Mouse (Mus musculus) liver, adult 2 months (tissue): ENCODE measurements around the gene Ccdc73. TPM values are rescaled to one million over a fixed set of nuclear protein-coding genes. Genes with fewer than 3 reads are reported as not detected.

ENCODE experiments used
- DNase-seq: peaks from one replicate; pipeline ENCODE4 v3.0.0-alpha.2; 2011; ENCODE audit warnings: low read depth, low spot score; ENCODE audit errors: extremely low read depth
- H3K27ac ChIP-seq: fragments of 200-500 bp; replicated peaks from 2 replicates; pipeline ENCODE4 v1.5.1; 2012; ENCODE audit warnings: low read depth, mild to moderate bottlenecking, control low read depth, inconsistent platforms, low read length; ENCODE audit not compliant: insufficient read depth
- H3K27me3 ChIP-seq: fragments of 200-500 bp; 2 replicates; pipeline ENCODE4 v1.6.1; 2012; ENCODE audit warnings: mild to moderate bottlenecking, moderate library complexity, low read length, inconsistent platforms; ENCODE audit not compliant: control insufficient read depth, insufficient read depth
- H3K36me3 ChIP-seq: fragments of 200-500 bp; 2 replicates; pipeline ENCODE4 v1.6.1; 2012; ENCODE audit warnings: low read length, inconsistent platforms; ENCODE audit not compliant: control insufficient read depth, insufficient read depth
- H3K4me1 ChIP-seq: fragments of 200-500 bp; 2 replicates; pipeline ENCODE4 v1.6.1; 2011; ENCODE audit warnings: low read length; ENCODE audit not compliant: control insufficient read depth, insufficient read depth
- H3K4me3 ChIP-seq: fragments of 200-500 bp; 2 replicates; pipeline ENCODE4 v1.5.1; 2011; ENCODE audit warnings: low read depth, mild to moderate bottlenecking, control low read depth, low read length, moderate library complexity; ENCODE audit not compliant: insufficient read depth
- H3K79me2 ChIP-seq: fragments of 200-500 bp; 2 replicates; pipeline ENCODE4 v1.6.1; 2012; ENCODE audit warnings: inconsistent platforms, mild to moderate bottlenecking, low read length, moderate library complexity; ENCODE audit not compliant: control insufficient read depth, insufficient read depth
- H3K9ac ChIP-seq: fragments of 200-500 bp; 2 replicates; pipeline ENCODE4 v1.6.1; 2012; ENCODE audit warnings: low read depth, mild to moderate bottlenecking, control low read depth, inconsistent platforms, low read length
- CTCF ChIP-seq: fragments of 200-500 bp; IDR thresholded peaks from 2 replicates; pipeline ENCODE4 v1.5.1; 2011; ENCODE audit warnings: low read depth, low read length, control low read depth
- POLR2A ChIP-seq: fragments of 200-500 bp; IDR thresholded peaks from 2 replicates; pipeline ENCODE4 v1.6.1; 2011; ENCODE audit warnings: low read length, control low read depth; ENCODE audit not compliant: insufficient read depth; ENCODE audit errors: extremely low read depth
- WGBS: fragments of 180-500 bp; shearing (Covaris S2); methylation state at CpG from one replicate; pipeline ENCODE4 v1.1.7; 2018; 5-methylcytosine and 5-hydroxymethylcytosine counted together
- polyA plus RNA-seq: library from polyadenylated mRNA; depleted of rRNA; stranded (reverse); fragments of >200 nt; gene quantifications from 2 replicates; pipeline ENCODE4 v1.2.3, GENCODE M21; 2012
- total RNA-seq: library from RNA; depleted of rRNA; stranded (reverse); fragments of >200 nt; gene quantifications from 2 replicates; pipeline ENCODE4 v1.2.3, GENCODE M21; 2014

The Ccdc73 gene
- total and polyA plus RNA-seq, 2 experiments, result 4.9 TPM; not detected in 1

DNA sequence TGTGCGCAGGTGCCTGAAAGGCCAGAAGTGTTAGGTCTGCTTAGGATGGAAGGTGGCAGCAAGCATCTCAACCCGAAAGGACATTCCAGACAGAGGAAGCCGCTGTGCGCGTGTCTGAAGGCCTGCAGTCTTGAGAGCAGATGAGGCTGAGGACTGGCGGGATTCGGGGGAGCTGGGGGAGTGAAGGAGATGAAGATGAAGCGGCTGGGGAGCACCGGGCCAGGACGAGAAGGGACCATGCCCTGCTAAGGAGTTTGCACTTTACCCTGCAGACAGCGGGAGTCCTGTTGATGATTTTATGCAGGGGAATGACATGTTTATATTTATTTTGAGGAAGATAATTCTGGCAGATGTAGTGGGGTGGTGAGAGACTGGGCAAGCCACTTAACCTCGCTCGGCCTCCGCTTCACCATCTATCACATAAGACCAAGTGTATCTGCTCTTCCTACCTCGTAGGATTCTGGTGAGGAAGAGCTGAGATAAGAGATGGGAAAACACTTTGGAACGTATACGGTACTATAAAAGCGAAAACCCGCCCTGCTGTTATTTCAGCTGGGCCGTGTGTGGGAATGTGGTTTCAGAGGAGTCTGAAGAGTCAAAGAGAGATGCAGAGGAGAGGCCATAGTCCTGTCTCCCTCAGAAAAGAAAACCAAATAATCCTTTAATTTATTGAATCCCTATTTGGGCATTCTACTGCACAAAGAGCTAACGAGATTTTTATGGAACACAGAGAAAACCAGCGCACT is 159.5 kb downstream of the Ccdc73 start:
- Histone ChIP-seq H3K27ac (no peak overlapping the region), H3K4me3 (no peak overlapping the region), H3K27me3 (no peaks in the 10 kb centered on the region), H3K9ac (no peak overlapping the region), H3K36me3 (no peaks in the 10 kb centered on the region), H3K4me1 (no peaks in the 10 kb centered on the region), H3K79me2 (no peaks in the 10 kb centered on the region)
- no peak for DNase-seq
- TF ChIP-seq CTCF (no peak), POLR2A (no peak)
- 85% methylated on average over 22 of the region's 22 CpGs for WGBS

DNA sequence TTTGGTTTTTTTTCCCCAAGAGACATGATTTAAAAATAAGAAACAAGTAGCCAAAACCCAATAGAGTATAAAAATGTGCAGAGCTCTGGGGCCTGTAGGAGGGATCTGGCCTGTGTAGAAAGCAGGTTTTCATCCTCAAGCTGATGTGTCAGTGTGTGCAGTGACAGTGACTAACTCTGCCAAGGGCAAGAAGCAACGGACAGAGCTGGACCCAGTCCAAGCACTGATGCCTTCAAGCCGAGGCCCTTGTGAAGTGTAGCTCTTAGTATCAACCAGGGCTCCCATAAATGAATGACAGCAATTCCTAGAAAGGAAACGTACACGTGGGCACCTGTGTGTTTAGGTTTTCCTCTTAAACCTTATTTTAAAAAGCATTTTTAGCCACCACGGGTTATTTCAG is 161.2 kb downstream of the Ccdc73 start:
- Histone ChIP-seq H3K4me1 (no peaks in the 10 kb centered on the region), H3K9ac (no peak overlapping the region), H3K4me3 (no peak overlapping the region), H3K79me2 (no peaks in the 10 kb centered on the region), H3K36me3 (no peaks in the 10 kb centered on the region), H3K27ac (no peak overlapping the region), H3K27me3 (no peaks in the 10 kb centered on the region)
- DNase-seq, result no peak
- TF ChIP-seq POLR2A (no peak), CTCF (no peak)
- 74% methylated on average over 5 of the region's 5 CpGs for WGBS

DNA sequence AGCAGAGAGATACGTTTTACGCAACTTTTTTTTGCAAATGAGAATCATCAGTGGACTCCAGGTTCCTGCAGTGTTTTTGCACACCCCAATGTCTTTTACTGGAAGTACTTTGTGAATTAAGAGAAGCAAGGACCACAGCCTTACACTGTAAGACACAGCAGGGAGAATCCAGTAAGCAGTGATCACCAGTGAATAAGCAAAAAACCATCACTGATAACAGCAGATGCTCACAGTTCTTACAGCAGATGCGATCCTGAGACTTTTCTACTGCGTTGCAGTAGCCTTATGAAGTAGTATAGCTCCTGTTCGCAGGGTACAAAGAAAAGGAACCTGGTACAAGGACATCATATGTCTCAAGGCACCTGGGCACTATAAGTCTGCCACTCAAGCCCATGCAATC is 162.9 kb downstream of the Ccdc73 start:
- no peak for DNase-seq
- Histone ChIP-seq H3K4me1 (no peaks in the 10 kb centered on the region), H3K79me2 (no peaks in the 10 kb centered on the region), H3K36me3 (no peaks in the 10 kb centered on the region), H3K4me3 (no peak overlapping the region), H3K9ac (no peak overlapping the region), H3K27me3 (no peaks in the 10 kb centered on the region), H3K27ac (no peak overlapping the region)
- 84% methylated on average over 5 of the region's 5 CpGs for WGBS
- TF ChIP-seq CTCF (no peak), POLR2A (no peak)

- H3K36me3 ChIP-seq, result no peaks in the 10 kb centered on the region
- TF ChIP-seq CTCF (no peak), POLR2A (no peak)
- 92% methylated on average over 3 of the region's 3 CpGs for WGBS
These were observed 166.5 kb downstream of the Ccdc73 start for GRCm38 (mm10) chr2:105034084-105034483.

DNA sequence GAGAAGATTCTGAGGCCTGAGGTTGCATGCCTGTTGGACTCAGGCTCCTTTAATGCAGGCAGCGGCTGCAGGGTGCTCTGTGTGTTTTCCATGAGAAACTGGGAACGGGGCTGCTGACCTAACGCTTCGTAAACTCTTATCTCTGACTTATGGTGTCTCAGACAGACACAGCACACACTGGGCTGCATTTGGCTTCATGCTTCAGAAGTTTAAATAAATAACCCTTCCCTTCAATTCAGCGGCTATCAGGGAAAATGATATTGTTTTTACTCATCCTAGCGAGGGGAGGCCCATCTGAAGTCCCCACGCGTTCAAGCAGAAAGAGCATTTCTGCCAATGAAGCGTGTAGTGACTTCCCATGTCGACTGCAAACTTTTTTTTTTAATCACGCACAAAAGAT is 168.4 kb downstream of the Ccdc73 start:
- no peak for DNase-seq
- H3K9ac ChIP-seq, result no peak overlapping the region
- H3K27ac ChIP-seq, result no peak overlapping the region
- no peaks in the 10 kb centered on the region for H3K36me3 ChIP-seq
- peaks cover 2% of the 10 kb centered on the region; the same call in 1 of the 2 replicates for H3K4me1 ChIP-seq
- H3K79me2 ChIP-seq, result no peaks in the 10 kb centered on the region
- H3K27me3 ChIP-seq, result peaks cover 2% of the 10 kb centered on the region; the same call in 1 of the 2 replicates
- TF ChIP-seq POLR2A, result no peak
- TF ChIP-seq CTCF, result no peak
- no peak overlapping the region for H3K4me3 ChIP-seq
- 77% methylated on average over 11 of the region's 11 CpGs for whole genome bisulfite sequencing

More at GRCm38 (mm10) chr2:105034084-105034483, 166.5 kb downstream of the Ccdc73 start:
- 0 out of 2 replicates have a peak, but pooled peaks cover 2% of the 10 kb centered on the region for H3K27me3 ChIP-seq
- no peaks in the 10 kb centered on the region for H3K79me2 ChIP-seq
- no peaks in the 10 kb centered on the region for H3K4me1 ChIP-seq
- DNase-seq, result no peak
- H3K27ac ChIP-seq, result no peak overlapping the region
- H3K4me3 ChIP-seq, result no peak overlapping the region
- no peak overlapping the region for H3K9ac ChIP-seq

DNA sequence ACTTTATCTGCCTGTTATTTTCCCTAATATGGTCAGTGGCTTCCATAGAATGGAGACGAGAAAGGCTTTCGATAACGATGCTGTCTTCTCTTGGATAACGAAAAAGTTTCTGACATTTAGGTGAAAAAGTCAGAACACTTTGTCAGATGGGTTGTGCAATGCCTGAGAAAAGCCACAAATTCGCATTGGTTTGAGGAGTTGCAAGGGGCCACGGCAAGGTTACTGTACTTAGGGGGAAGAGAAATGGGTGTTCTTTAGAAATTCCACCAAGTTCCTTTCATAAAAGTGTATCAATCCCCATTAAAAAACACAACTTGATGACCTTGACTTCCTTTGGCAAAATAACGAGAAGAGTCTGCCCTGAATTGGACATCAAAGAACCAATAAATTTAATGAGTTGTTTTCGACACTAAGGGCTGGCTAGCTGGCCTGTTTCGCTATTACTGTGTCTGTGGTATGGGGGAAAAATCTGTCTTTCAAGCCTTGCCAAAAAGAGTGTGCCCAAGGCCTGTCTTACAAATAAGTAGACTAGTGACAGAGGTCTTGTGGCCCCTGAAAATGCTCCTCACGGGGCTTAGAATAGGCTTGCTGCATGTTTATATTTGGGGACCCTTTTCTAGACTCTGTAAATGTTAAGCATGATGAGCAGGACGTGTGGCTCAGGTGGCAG is 168.9 kb downstream of the Ccdc73 start:
- peaks cover 2% of the 10 kb centered on the region; the same call in 1 of the 2 replicates for H3K4me1 ChIP-seq
- H3K79me2 ChIP-seq, result no peaks in the 10 kb centered on the region
- TF ChIP-seq CTCF (no peak), POLR2A (no peak)
- peaks cover 2% of the 10 kb centered on the region; the same call in 1 of the 2 replicates for H3K27me3 ChIP-seq
- no peak overlapping the region for H3K4me3 ChIP-seq
- H3K27ac ChIP-seq, result no peak overlapping the region
- 87% methylated on average over 11 of the region's 11 CpGs for WGBS
- H3K9ac ChIP-seq, result no peak overlapping the region
- H3K36me3 ChIP-seq, result no peaks in the 10 kb centered on the region
- DNase-seq, result no peak
